ENCODE assay signal across 23 mouse cellular contexts in genomic region chr4:87018073-87018997, GRCm38 (mm10).
DNase-seq lines count a peak whose midpoint lies in the region; ATAC-seq and TF ChIP-seq lines count a peak whose summit lies in the region.
"Had no signal": no experiment of that assay in that cellular context is flagged by ENCODE, and none has a peak within 500 bp of the region (broad histone marks: within the 10 kb centered on the region; RNA-seq: fewer than 3 reads in every experiment).

No protein-coding gene starts in this region.

- ATAC-seq in forebrain, embryonic 16.5 days: peak; percentile 61
- ATAC-seq in forebrain, embryonic 11.5 days (replicated peaks; ENCODE audit: low FRiP score): no peak
- ATAC-seq: CD4-positive, CD25-positive, alpha-beta regulatory T cell, adult 4 months; intestine, postnatal 0 days had no signal

- no peak overlapping the region for H3K9ac ChIP-seq in forebrain, embryonic 16.5 days (replicated peaks; ENCODE audit: low read depth, low read length)
- H3K9ac ChIP-seq in forebrain, embryonic 11.5 days (ENCODE audit: low read length): no peak overlapping the region
- H3K9ac ChIP-seq: embryonic facial prominence, embryonic 12.5 days; embryonic facial prominence, embryonic 15.5 days; heart, embryonic 12.5 days; heart, embryonic 15.5 days; hindbrain, embryonic 12.5 days; hindbrain, embryonic 15.5 days had no signal

- no peak for DNase-seq in forebrain, embryonic 11.5 days (ENCODE audit: low spot score)
- DNase-seq in layer of hippocampus, adult 2 months (ENCODE audit: low spot score in 2 of 2): no peak
- DNase-seq in layer of hippocampus, postnatal 25 days (ENCODE audit: extremely low spot score in 1 of 2, low spot score in 1 of 2): no peak
- peak; percentile 51 for DNase-seq in brain, adult 2 months (ENCODE audit: low read depth, low spot score)
- DNase-seq in brain, embryonic 14.5 days (ENCODE audit: low read depth): peak; percentile 58
- DNase-seq in ovary, postnatal 36 days (ENCODE audit: low spot score): no peak
- DNase-seq: adrenal gland, adult 2 months; adrenal gland, postnatal 14 days; cerebellum, adult 18-20 months; cerebellum, adult 9-10 months; gastrocnemius, postnatal 25 days; heart, postnatal 10 days; heart, postnatal 4 days; kidney, adult 2 months had no signal

- TF ChIP-seq POLR2A in brain, embryonic 14.5 days (IDR thresholded peaks at IDR 0.05; ENCODE audit: borderline replicate concordance, extremely low read depth, insufficient read depth, insufficient read length, poor library complexity, severe bottlenecking): no peak

- no peaks in the 10 kb centered on the region for H3K27me3 ChIP-seq in forebrain, embryonic 16.5 days (replicated peaks; ENCODE audit: control insufficient read depth, insufficient read depth, low read length)
- H3K27me3 ChIP-seq in forebrain, embryonic 11.5 days (ENCODE audit: control insufficient read depth, insufficient read depth, low read length): no peaks in the 10 kb centered on the region
- H3K27me3 ChIP-seq: embryonic facial prominence, embryonic 12.5 days; embryonic facial prominence, embryonic 15.5 days; heart, embryonic 12.5 days; heart, embryonic 15.5 days; hindbrain, embryonic 12.5 days; hindbrain, embryonic 15.5 days had no signal

- 71% methylated on average over 9 of the region's 9 CpGs for WGBS in forebrain, embryonic 16.5 days
- WGBS in forebrain, embryonic 11.5 days: 84% methylated on average over 9 of the region's 9 CpGs

- no peak overlapping the region for H3K4me2 ChIP-seq in forebrain, embryonic 16.5 days (ENCODE audit: low read length)
- H3K4me2 ChIP-seq in forebrain, embryonic 11.5 days (ENCODE audit: low read depth, low read length, severe bottlenecking): no peak overlapping the region
- H3K4me2 ChIP-seq: embryonic facial prominence, embryonic 12.5 days; embryonic facial prominence, embryonic 15.5 days; heart, embryonic 12.5 days; heart, embryonic 15.5 days; hindbrain, embryonic 12.5 days; hindbrain, embryonic 15.5 days had no signal

- peaks cover 13% of the 10 kb centered on the region for H3K4me1 ChIP-seq in forebrain, embryonic 16.5 days (replicated peaks; ENCODE audit: control insufficient read depth, insufficient read depth, low read length)
- no peaks in the 10 kb centered on the region for H3K4me1 ChIP-seq in forebrain, embryonic 11.5 days (replicated peaks; ENCODE audit: control insufficient read depth, insufficient read depth, low read length)
- H3K4me1 ChIP-seq: embryonic facial prominence, embryonic 12.5 days; embryonic facial prominence, embryonic 15.5 days; heart, embryonic 12.5 days; heart, embryonic 15.5 days; hindbrain, embryonic 12.5 days had no signal

- no peaks in the 10 kb centered on the region for H3K9me3 ChIP-seq in forebrain, embryonic 16.5 days (ENCODE audit: control insufficient read depth, low read length)
- H3K9me3 ChIP-seq in forebrain, embryonic 11.5 days (ENCODE audit: control insufficient read depth, low read length): no peaks in the 10 kb centered on the region
- H3K9me3 ChIP-seq: embryonic facial prominence, embryonic 12.5 days; embryonic facial prominence, embryonic 15.5 days; heart, embryonic 12.5 days; heart, embryonic 15.5 days; hindbrain, embryonic 12.5 days; hindbrain, embryonic 15.5 days had no signal

- H3K4me3 ChIP-seq in forebrain, embryonic 16.5 days (replicated peaks; ENCODE audit: low read length): no peak overlapping the region
- no peak overlapping the region for H3K4me3 ChIP-seq in forebrain, embryonic 11.5 days (ENCODE audit: low read depth, low read length)
- H3K4me3 ChIP-seq in layer of hippocampus, adult 2 months: no peak overlapping the region
- H3K4me3 ChIP-seq: embryonic facial prominence, embryonic 12.5 days; embryonic facial prominence, embryonic 15.5 days; heart, embryonic 12.5 days; heart, embryonic 15.5 days; hindbrain, embryonic 12.5 days; hindbrain, embryonic 15.5 days had no signal

- H3K27ac ChIP-seq in forebrain, embryonic 16.5 days (ENCODE audit: low read length): no peak overlapping the region
- H3K27ac ChIP-seq in forebrain, embryonic 11.5 days (ENCODE audit: low read depth, low read length): no peak overlapping the region
- peak overlapping the region; percentile 85 for H3K27ac ChIP-seq in layer of hippocampus, adult 2 months
- H3K27ac ChIP-seq: embryonic facial prominence, embryonic 12.5 days; embryonic facial prominence, embryonic 15.5 days; heart, embryonic 15.5 days; hindbrain, embryonic 12.5 days; hindbrain, embryonic 15.5 days had no signal

- no peak for TF ChIP-seq CTCF in layer of hippocampus, adult 2 months (conservative IDR thresholded peaks at IDR 0.05)
- TF ChIP-seq CTCF in brain, embryonic 14.5 days (IDR thresholded peaks at IDR 0.05; ENCODE audit: borderline replicate concordance, extremely low read depth, insufficient read depth, insufficient read length): no peak

- no peaks in the 10 kb centered on the region for H3K36me3 ChIP-seq in forebrain, embryonic 16.5 days (ENCODE audit: control insufficient read depth, insufficient read depth)
- no peaks in the 10 kb centered on the region for H3K36me3 ChIP-seq in forebrain, embryonic 11.5 days (ENCODE audit: control insufficient read depth, insufficient read depth, low read length)
- H3K36me3 ChIP-seq: embryonic facial prominence, embryonic 12.5 days; embryonic facial prominence, embryonic 15.5 days; heart, embryonic 12.5 days; heart, embryonic 15.5 days; hindbrain, embryonic 12.5 days; hindbrain, embryonic 15.5 days had no signal

Comparison
In these comparisons a context has a peak if more than half of its experiments do, and no peak if none do; other contexts are left out.
1. DNase-seq: peak in brain, adult 2 months (single experiment) and brain, embryonic 14.5 days (single experiment); none in forebrain, embryonic 11.5 days (single experiment), layer of hippocampus, adult 2 months (0 of 2), layer of hippocampus, postnatal 25 days (0 of 2) and ovary, postnatal 36 days (single experiment).